Mouse (Mus musculus): ENCODE measurements around the gene Pde1c.

The Pde1c gene

DNA sequence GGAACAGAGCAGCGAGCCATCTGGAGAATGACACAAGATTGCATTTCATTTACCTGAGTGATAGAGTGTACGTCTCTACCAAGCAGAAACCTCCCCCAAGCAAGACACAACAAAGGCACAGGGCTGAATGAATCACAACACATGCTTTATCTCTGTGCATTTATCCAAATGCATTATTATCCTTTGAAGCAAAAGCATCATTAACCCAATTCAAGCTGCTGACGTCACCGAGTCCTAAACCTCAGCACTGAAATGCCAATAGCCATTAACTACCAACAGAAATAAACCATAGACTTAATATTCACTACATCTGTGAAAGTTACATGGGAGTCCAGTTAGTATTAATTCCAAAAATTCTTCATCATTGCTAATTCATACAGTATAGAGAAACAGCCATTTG lies 127.4 kb downstream of the Pde1c start:
- no peak for DNase-seq (ENCODE audit: low spot score)

DNA sequence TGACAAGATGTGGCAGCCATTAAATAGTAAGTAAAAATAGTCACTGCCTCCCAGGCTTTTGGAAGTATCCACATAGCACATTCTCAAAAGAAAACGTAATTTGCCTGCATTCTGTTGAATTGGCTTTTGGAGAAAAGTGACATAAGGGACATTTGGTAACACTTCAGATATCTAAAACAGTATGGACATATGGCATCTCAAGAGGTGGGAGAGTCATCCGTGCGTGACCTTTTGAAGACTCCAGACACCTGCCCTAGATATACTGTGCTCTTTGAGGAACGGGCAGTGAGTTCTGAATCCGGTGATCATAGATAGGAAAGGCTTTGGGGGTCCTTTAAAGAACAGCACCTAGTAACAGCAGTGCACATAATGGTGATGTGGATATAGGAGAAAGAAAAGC lies 143.1 kb downstream of the Pde1c start:
- no peak for DNase-seq (ENCODE audit: low spot score)

DNA sequence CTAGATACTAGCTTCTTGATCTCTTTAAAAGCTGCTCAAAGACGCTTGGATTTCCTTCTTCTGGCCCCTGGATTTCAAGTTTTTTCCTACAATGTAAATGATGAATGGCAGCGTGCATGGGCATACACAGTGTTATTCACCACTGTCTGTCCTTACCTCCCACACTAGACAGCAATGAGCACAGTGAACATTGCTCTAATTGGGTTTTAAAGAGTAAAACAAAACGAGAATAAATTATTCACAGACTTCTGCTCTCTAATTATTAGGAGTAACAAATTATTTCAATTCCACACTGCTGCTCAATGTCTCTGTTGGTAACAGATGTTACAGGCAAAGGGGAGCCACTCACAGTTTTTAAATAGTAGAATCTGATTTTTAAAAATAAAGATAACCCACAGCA lies 146.0 kb downstream of the Pde1c start:
- DNase-seq (ENCODE audit: low spot score): no peak

DNA sequence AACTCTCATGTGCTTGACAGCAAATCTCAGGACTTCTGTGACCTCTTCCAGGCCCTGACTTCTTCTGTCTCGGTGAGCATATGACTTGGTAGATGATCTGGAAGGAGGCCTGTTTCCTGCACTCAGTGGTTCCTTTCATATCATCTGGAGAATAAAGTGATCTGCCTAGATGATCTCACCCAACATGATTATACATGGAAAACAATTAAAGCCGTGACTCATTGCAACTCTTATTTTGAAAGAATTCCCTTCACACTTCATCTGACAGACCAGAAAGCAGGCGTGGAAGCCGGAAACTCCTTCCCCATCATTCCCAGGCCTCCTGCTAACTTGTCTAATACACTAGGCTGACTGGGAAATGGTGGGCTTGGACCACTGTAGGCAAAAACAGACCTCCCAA lies 152.7 kb downstream of the Pde1c start:
- DNase-seq (ENCODE audit: low spot score): no peak

DNA sequence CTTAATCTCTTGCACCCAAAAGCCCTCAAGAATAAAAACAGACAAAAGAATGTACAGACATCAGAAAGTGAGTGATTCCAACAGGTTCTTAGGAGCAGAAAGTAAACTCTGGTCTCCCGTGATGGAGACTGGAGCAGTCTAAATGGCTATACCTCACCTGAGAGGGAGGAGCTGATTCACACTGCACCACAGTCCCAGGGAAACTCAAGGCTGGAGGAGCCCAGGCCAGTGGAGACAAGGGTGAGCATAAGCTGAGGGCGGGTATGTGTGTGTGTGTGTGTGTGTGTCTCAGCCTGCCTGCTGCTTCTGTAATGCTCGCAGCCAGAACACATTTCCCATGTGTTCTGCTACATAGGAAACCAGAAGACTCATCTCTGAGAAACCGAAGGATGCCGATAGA lies 179.7 kb downstream of the Pde1c start:
- no peak for DNase-seq (ENCODE audit: low spot score)

DNA sequence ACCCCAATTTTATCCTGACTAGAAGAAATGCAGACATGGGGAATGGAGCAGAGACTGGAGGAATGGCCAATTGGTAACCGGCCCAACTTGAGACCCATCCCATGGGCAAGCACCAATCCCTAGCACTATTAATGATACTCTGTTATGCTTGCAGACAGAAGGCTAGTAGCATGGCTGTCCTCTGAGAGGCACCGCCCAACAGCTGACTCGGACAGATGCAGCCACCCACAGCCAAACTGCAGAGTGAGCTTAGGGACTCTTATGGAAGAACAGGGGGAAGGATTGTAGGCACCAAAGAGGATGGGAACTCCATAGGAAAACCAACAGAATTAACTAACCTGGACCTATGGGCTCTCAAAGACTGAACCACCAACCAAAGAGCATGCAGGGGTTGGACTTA lies 192.5 kb downstream of the Pde1c start:
- no peak for DNase-seq (ENCODE audit: low spot score)

DNA sequence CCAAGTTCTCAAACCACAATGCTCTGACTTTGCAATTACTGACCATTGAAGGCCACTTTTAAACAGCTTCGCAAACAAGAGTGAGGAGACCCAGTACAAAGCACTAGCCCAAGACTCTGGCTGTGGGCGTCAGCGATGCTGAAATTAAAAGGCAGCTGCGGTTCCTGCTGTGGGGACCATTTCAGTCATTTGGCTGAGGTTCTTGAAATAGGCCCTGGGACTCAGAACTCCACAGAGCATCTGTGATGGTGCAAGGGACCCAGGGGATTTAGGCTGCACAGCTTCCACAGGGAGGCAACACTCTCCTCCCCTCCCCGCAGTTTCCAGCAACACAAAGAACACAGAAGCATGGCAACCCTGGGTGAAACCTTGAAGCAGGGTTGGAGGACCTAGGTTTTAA lies 194.7 kb downstream of the Pde1c start:
- no peak for DNase-seq (ENCODE audit: low spot score)

DNA sequence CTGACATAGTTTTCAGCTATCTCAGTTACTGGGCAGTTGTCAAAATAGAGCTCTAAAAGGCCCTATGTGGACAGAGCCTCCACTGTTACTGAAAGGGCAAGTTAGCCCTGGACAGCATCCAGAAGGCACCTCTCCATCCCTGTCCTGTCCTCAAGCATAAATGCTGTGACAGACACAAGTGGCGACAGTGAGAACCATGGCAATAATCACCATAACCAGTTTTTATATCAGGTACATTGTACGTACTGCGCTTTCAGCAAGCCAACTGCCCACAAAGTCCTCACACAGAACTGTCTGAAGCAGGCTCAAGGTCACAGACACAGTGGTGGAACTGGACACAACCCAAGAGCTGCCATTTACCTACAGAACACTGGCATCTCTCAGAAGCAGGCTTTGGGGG lies 195.2 kb downstream of the Pde1c start:
- DNase-seq (ENCODE audit: low spot score): no peak

DNA sequence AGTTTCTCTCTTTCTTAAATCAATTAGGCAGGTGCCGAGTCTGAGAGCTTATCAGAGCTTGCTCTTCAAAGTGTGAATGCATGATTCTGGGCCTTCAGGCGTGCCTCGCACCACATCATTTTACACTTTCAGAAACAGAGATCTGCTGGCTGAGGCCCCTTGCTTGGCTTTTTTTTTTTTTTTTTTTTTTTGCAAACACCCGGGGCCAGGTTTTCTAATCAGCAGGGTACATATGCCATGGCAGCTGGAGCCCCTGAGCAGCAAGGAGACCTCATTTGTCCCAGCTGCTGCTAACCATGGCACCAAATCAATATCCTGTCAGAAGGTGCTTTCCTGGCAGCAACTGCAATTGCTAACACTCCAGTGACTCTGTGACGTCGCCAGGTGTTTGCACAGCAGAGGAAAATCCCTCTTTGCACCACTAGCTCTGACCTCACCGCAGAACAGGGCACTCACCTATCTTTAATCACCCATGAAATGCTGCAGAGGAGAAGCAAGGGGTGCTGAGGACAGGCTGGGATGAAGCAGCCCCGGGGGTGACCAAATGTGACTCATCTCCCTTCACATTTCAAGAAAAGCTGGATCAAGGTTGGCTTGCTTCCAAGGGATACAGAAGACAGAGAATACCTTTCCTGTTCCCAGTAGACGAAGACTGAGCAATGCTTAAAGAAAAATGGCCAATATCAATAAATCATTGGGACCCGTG lies 195.7 kb downstream of the Pde1c start:
- no peak for DNase-seq (ENCODE audit: low spot score)

DNA sequence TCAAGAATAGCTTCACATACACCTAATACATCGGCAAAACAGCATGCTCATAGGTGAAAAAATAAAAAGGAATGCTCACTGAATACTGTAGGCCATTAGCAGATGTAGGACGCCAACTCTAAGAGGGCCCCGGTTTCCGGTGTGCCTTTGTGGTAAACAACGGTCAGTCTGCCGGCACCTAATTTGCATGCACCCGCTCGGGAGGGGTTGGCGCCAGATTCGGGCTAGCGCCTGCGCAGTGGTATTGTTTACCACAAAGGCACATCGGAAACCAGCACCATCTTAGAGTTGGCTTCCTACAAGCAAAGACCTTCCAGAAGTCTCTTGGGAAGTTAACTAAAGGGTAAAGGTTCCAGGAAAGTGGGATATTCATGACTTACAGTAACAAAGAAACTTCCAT lies 199.4 kb downstream of the Pde1c start:
- DNase-seq (ENCODE audit: low spot score): no peak

DNA sequence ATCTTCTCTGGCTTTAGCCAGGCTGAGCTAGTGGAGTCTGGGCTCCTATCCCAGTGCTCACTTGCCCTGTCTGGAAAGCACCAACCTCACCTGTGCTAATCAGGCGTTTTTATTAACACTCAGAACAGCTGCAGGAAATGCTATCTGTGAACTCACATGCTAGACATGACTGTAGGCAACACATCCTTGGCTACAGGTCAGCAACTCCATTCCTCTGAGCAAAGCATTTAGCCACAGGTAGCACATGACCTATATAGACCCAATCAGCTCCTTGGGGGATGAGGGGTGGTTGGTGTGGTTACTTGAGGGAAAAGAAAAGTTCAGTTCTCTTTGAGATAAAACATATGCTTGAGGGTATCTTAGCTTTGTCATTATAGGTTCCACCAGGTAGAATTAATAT lies 200.8 kb downstream of the Pde1c start:
- DNase-seq (ENCODE audit: low spot score): no peak

DNA sequence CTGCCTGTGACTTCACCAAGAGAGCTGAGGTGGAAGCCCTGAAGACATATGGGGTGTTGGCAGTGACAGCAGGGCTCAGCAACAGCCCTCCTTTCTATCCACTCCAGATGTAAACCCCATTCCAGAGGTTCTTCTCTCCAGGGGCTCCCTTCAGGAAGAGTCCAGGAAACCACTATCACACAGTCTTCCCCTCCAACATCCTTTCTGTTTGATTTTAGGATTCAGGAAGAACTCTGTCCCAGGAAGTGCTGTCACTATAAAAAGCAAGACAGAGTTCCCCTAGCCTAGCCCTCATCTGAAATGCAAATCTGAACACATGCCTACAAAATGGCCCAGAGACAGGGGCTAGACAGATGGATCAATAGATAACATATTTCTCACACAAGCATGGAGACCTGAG lies 201.6 kb downstream of the Pde1c start:
- no peak for DNase-seq (ENCODE audit: low spot score)

DNA sequence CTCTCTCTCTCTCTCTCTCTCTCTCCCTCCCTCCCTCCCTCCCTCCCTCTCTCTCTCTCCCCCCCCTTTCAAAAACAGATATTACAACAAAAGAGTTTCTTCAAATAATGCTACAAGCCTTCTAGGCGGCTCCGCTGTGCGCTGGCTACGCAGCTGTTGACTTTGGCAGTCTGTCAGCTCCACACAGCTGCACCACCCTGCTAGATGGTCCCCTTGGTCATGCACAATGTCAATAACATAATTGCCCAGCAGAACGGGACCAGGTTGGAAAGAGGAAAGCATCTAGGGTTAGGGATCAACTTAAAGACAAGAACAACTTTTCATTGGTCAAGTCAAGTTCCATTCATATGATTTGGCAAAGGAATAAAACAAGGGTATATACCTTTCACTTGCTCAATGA lies 206.3 kb downstream of the Pde1c start:
- no peak for DNase-seq (ENCODE audit: low spot score)

DNA sequence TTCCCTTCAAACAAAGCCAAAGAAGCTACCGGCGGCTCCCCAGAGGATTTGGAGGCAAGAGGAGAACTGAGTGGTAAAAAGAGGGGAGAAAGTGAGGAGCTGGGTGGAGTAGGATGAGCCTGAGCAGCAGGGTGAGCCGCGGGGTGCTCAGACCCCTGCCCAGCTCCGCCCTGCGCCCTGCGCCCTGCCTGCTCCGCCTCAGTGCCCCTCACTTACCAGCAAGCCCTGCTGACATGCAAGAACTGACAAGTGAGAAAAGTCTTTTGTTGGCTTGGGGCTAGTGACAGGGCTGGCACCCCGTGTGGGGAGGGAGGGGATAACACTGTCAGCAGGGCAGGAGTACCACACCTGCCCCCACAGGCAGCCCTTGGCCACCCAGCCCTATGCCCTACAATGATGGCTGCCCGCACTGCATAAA lies 206.8 kb downstream of the Pde1c start:
- DNase-seq (ENCODE audit: low spot score): no peak

DNA sequence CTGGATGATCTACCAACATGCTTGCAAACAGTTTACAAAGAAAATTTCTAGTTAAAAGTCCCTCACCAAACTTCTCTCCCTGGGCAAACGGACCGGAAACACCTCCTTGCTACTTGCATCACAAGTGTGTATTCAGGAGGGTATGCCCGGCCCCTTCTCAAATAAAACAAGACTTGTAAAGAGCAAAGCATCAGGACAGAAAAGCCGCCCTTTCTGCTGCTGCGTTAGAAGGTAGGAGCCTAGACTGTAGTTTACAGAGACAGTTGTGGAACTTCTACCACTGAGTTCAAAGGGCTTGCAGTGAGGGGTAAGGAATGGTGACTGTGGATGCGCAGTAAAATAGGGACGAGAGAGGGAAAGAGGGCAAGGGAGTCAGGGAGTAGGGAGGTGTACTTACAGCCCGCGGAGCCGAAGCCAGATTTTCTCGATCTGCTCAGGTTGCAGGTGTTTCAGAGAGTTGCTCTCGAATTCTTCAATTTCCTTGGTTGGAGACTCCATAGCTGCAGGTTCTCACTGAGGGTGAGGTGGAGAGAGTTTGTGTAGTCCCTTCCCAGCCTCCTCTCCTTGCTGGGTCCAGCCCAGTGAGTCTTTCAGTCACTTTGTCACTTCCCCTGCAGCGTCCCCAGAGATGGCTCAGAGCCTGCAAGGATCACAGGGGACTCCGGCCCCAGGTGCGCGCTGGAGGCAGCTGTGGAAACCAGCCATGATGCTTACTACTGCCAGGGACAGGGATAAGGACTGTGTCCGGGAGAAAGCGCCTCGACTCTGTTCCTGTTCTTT lies 207.4 kb downstream of the Pde1c start:
- no peak for DNase-seq (ENCODE audit: low spot score)

DNA sequence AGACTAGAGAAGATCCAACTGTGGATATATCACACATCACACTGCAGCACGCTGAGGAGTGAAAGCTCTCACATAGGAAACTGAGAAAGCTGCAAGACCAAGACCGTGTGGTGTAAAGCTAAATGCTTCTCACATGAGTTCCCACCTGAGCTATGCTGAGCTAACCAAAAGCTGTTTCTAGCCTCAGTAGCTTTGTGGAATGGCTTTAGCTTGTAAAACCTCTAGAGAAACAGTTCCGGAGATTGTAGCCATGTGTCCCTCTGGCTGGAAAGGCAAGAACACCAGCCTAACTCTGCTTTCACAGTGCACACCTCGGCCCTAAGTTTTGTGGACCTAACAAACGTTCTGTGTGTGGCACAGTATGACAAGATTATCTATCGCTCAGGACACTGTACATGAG lies 208.8 kb downstream of the Pde1c start:
- no peak for DNase-seq (ENCODE audit: low spot score)

DNA sequence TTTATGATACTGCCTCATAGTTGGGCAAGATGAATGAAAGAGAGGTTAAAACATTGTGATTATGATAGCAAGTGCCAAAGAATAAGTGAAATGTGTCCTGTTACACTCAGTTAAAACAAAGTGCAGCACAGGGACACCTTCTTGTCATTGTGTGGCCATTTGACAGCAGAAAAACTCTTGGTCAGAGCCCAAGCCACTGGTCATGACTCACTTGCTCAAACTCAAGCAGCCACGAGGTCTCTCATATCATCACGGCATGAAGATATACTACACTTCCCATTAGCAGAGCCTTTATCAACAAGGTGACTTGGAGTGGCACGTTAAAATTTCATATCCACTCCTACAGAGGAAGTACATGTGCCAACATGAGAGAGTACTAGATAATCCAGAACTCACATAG lies 209.8 kb downstream of the Pde1c start:
- no peak for DNase-seq (ENCODE audit: low spot score)

DNA sequence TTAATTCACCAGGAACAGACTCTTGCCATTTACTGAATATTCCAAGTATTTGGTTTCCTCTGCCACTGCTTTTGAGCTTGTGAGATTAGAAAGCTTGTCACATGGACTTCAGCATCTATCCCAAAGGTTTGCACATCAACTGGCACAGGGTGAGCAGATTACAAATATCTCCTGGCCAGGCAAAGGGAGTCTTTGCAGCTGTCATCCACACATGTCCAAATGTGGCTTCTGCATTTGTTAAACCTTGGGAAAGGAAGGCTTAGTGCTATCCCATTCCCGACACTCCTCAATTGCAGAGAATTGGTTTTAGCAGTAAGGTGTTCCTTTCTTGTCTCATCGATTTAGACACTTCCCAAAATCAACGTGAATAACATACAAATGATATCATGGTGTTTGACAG lies 221.7 kb downstream of the Pde1c start:
- DNase-seq (ENCODE audit: low spot score): no peak

DNA sequence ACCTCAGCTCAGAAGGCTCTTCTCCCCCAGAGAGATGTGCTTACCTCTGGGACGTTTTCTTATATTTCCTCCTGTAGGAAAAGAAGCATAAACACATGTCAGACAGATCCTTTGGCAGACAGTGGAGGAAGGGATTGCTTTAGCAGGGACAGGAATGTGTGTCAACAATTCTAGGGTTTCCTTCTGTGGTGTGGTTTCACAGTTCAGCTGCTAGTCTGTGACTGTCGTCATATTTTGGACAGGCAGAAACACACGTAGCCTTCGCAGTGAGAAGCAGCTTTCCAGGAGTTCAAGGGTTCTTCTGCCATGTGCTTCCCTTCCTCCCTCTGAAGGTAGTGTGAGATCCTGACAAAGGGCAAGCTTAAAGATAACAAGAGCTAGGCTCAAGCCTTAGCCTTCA lies 223.8 kb downstream of the Pde1c start:
- no peak for DNase-seq (ENCODE audit: low spot score)

DNA sequence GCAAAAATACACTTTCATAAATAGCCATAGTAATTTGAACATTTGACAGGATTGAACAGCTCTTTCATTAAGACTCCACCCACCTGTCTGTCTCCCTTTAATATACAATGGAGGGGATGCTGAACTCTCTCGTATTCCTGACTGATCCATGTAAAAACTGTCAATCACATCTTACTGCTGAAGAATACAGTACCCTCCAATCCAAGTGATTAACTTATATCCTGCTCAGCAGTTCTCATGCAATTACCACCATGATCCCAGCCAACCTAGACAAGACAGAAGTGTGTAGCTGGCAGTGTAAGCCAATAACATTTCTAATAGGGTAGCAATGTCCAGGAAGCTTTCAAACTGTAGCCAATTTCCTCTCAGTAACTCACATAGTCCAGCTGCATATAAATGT lies 226.9 kb downstream of the Pde1c start:
- no peak for DNase-seq (ENCODE audit: low spot score)

DNA sequence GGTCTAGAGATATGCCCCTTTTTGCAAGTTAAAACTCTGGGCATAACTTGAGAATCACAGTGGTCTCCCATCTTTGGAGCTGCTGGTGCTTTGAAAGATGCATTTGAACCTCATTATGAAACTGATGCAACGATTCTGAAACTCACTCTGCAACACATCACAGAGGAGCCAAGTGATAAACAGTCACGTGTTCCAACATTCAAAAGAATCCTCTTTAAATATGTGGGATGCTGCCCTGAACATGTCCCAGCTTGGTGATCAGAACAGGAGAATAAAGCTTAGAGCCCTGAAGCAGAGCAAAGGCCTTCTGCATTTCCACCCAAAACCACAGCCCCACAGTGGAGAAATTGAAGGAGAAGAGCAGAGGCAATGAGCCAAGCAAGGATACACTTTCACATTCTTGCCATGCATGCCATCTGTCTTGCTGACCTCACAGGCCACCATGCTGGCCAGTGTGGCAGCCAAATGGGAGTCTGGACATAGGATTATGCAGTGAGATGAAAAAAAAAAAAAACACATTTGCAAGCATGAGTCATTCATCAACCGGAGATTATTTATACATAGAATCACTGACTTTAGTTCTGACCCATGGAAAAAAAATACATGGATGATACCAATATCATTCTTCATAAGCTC lies 233.0 kb downstream of the Pde1c start:
- no peak for DNase-seq (ENCODE audit: low spot score)

DNA sequence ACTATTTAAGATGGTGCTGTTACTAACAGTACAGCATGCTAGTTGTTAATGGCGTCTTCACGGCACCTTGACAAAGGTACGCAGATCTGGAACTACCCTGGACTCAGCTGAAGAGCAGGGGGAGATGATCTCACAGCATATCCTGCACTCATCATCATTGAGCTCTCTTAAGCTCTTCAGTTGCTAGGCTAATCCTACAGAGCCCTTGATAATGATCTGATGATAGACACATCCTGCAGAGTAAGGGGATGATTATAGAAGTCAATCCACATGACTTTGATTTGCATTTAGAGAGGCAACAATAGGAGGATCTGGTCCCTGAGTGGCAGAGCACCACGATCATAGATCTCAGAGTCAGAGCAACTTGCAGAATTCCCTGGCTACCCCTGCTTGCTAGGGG lies 236.8 kb downstream of the Pde1c start:
- DNase-seq (ENCODE audit: low spot score): no peak

DNA sequence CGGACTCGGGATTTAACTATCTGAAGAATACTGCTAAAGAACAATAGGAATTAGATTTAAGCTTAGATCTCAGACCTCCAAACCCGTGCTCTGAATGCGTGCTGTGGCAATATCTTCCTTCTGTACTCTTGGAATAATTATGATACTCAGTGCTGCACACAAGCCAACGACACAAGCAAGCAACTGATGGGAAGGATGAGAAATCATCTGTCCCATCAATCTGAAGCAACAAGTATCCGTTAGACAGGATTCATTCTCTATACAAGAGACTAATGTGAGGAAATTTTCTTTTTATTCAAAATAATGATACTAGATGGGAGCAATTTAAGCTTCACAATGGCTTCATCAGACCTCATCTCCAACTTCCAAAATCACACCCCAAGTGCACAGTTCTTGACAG lies 237.5 kb downstream of the Pde1c start:
- DNase-seq (ENCODE audit: low spot score): no peak

DNA sequence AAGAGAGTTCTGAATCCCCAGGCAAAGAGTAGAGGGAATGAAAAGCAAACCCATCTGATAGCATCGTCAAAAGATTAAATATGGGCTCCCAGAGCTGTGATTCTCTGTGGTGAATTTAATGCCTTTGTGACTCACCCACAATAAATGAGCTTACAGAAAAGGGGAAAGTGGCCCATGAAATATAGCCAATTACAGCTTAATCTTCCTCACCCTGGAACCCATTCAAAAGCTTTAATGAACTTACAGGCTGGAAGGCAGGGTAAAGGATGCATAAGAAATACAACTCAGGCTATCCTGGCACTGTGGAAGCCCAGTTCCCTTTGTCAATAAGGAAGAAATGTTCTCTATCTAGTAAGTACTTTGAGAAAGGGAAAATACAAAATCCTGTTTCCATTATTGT lies 240.8 kb downstream of the Pde1c start:
- DNase-seq (ENCODE audit: low spot score): no peak
